Mouse (Mus musculus) embryonic fibroblast, embryonic 13.5 days (primary cell): Measurements from ENCODE around the gene Akap11.

Experiments used
- CTCF ChIP-seq: IDR thresholded peaks from 2 replicates; pipeline ENCODE4 v1.5.1; 2011; ENCODE audit warnings: mild to moderate bottlenecking, control low read depth, low read length, moderate library complexity, borderline replicate concordance; ENCODE audit not compliant: insufficient read depth
- POLR2A ChIP-seq: IDR thresholded peaks from 2 replicates; pipeline ENCODE4 v1.6.1; 2011; ENCODE audit warnings: low read depth, mild to moderate bottlenecking, control low read depth, low read length, moderate library complexity

GRCm38 (mm10) chr14:78447542-78447941, 89.1 kb downstream of the Akap11 start:
- no peak for TF ChIP-seq CTCF
- no peak for TF ChIP-seq POLR2A
